Mouse (Mus musculus) brown adipose tissue, adult 24 weeks (tissue): Measurements from ENCODE around the gene Pan2. TPM values are rescaled to one million over a fixed set of nuclear protein-coding genes. Genes with fewer than 3 reads are reported as not detected.

ENCODE experiments used
- H3K27ac ChIP-seq: fragments of 200-500 bp; replicated peaks from 2 replicates; pipeline ENCODE4 v1.5.1; 2012; ENCODE audit warnings: low read depth, mild to moderate bottlenecking, low read length
- H3K4me1 ChIP-seq: fragments of 200-500 bp; 2 replicates; pipeline ENCODE4 v1.6.1; 2012; ENCODE audit warnings: low read length, mixed read lengths; ENCODE audit not compliant: control insufficient read depth, insufficient read depth, insufficient read length
- H3K4me3 ChIP-seq: fragments of 200-500 bp; 2 replicates; pipeline ENCODE4 v1.5.1; 2012; ENCODE audit warnings: low read depth, mild to moderate bottlenecking, low read length, moderate library complexity; ENCODE audit not compliant: insufficient read depth
- polyA plus RNA-seq: library from polyadenylated mRNA; stranded (reverse); fragments of >200 nt; gene quantifications from 2 replicates; pipeline ENCODE4 v1.2.4, GENCODE M21; 2012; ENCODE audit not compliant: missing spikeins, insufficient read depth, insufficient read length

Pan2 gene
- polyA plus RNA-seq, 1 experiment = 5.9 TPM

GRCm38 (mm10) chr10:128370601-128371000 lies 67.5 kb downstream of the Pan2 start:
- Histone ChIP-seq H3K27ac (peak overlapping the region; percentile 70), H3K4me3 (no peak overlapping the region), H3K4me1 (no peaks in the 10 kb centered on the region)

Other genes starting within 250 kb of the Pan2 start
- 107 and 147 TPM in 2 replicates for gene Ptges3, start 244.4 kb upstream of the Pan2 start, polyA plus RNA-seq
- gene Atp5b, start 220.1 kb upstream of the Pan2 start, polyA plus RNA-seq = 9,036 and 9,352 TPM in 2 replicates
- 15.1 and 16.0 TPM in 2 replicates for gene Baz2a, start 211.8 kb upstream of the Pan2 start, polyA plus RNA-seq
- 93.3 and 95.4 TPM in 2 replicates for gene Rbms2, start 123.0 kb upstream of the Pan2 start, polyA plus RNA-seq
- gene Gls2, start 108.9 kb upstream of the Pan2 start, polyA plus RNA-seq = 0.87 TPM in 1 of 2 replicates, not detected in the other
- gene Spryd4, start 91.5 kb upstream of the Pan2 start, polyA plus RNA-seq = 7.8 and 10.0 TPM in 2 replicates
- not detected in 2 replicates for gene Mip, start 77.5 kb upstream of the Pan2 start, polyA plus RNA-seq
- gene Timeless, start 71.3 kb upstream of the Pan2 start, polyA plus RNA-seq = 3.6 and 5.3 TPM in 2 replicates
- not detected in 2 replicates for gene Apon, start 49.2 kb upstream of the Pan2 start, polyA plus RNA-seq
- not detected in 2 replicates for gene Apof, start 34.7 kb upstream of the Pan2 start, polyA plus RNA-seq
- 5.4 and 5.5 TPM in 2 replicates for gene Stat2, start 32.8 kb upstream of the Pan2 start, polyA plus RNA-seq
- not detected in 2 replicates for gene Il23a, start 4.6 kb upstream of the Pan2 start, polyA plus RNA-seq
- gene Cnpy2, start 19.1 kb downstream of the Pan2 start, polyA plus RNA-seq = 115 and 131 TPM in 2 replicates
- gene Cs, start 34.4 kb downstream of the Pan2 start, polyA plus RNA-seq = 1,610 and 1,861 TPM in 2 replicates
- 122 and 173 TPM in 2 replicates for gene Coq10a, start 65.7 kb downstream of the Pan2 start, polyA plus RNA-seq
- 16.9 and 22.4 TPM in 2 replicates for gene Ankrd52, start 73.8 kb downstream of the Pan2 start, polyA plus RNA-seq
- not detected in 2 replicates for gene Slc39a5, start 97.9 kb downstream of the Pan2 start, polyA plus RNA-seq
- gene Nabp2, start 108.2 kb downstream of the Pan2 start, polyA plus RNA-seq = 67.1 and 87.6 TPM in 2 replicates
- 15.1 and 17.1 TPM in 2 replicates for gene Rnf41, start 108.3 kb downstream of the Pan2 start, polyA plus RNA-seq
- 63.7 and 94.7 TPM in 2 replicates for gene Smarcc2, start 155.9 kb downstream of the Pan2 start, polyA plus RNA-seq
- gene Myl6, start 190.8 kb downstream of the Pan2 start, polyA plus RNA-seq = 1,414 and 1,508 TPM in 2 replicates
- gene Myl6b, start 195.3 kb downstream of the Pan2 start, polyA plus RNA-seq = 13.5 and 24.5 TPM in 2 replicates
- gene Esyt1, start 222.5 kb downstream of the Pan2 start, polyA plus RNA-seq = 31.6 and 35.5 TPM in 2 replicates
- gene Zc3h10, start 244.4 kb downstream of the Pan2 start, polyA plus RNA-seq = 4.7 TPM in 2 replicates
- 1,628 and 2,018 TPM in 2 replicates for gene Rpl41, start 246.0 kb downstream of the Pan2 start, polyA plus RNA-seq